Mouse (Mus musculus) embryo, embryonic 11.5 days (tissue): Measurements from ENCODE around the gene Lin9.

Experiments used
- DNase-seq: peaks from one replicate; pipeline ENCODE4 v3.0.0-alpha.2; 2012; ENCODE audit warnings: low read depth, low spot score

The Lin9 gene

DNA sequence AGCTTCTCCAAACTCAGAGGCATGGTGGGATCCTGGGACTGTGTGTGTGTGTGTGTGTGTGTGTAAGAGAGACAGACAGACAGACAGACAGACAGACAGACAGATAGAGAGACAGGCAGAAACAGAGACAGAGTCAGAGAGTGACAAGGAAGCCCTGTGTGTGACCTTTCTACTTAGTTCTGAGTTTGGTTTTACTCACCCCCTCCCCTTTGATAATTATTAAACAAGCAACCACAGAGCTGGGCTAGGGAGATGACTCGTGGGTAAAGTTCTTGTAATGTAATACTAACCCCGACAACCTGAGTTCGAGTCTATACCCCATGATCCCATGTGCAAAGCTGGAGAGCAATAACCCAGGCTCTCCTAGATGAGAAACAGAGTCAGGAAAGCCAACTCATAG lies 66.9 kb downstream of the Lin9 start:
- DNase-seq, result no peak

DNA sequence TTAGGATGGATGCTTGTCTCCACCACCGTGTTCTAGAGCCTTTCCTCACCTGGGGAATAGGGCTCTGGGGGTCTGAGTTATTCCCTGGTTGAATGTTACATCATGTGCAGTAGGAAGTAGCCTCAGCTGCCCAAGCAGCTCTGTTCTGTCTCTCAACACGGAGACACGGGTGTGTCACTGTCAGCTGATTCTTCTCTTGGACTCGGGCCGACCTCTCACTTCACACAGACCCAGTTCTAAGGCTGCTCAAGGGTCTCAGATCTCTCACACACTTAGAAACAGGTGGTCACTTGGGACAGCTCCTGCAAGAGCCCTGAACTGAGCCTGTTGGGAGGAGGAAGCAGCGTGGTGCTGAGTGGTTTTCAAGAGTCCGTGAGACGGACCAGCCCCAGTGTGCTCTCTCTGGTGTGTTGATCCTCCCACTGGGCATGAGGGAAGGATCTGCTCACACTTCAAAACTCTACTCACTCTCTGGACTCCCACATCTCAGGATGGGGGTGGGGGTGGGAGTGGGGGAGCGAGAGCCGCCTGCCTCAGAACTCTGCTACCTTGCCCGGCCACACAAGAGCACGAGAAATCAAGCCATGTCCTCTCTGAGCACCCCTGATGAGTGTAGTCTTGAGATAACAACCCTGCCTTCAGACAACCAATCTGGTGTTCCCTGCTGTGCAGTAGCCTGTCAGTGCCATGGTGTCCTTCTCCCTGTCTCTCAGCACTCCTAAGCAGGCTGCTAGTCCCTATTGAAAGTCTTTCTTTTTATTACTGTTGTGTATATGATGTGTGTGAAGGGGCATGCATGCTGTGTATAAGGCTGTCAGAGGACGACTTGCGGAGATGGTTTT lies 68.2 kb downstream of the Lin9 start:
- no peak for DNase-seq

DNA sequence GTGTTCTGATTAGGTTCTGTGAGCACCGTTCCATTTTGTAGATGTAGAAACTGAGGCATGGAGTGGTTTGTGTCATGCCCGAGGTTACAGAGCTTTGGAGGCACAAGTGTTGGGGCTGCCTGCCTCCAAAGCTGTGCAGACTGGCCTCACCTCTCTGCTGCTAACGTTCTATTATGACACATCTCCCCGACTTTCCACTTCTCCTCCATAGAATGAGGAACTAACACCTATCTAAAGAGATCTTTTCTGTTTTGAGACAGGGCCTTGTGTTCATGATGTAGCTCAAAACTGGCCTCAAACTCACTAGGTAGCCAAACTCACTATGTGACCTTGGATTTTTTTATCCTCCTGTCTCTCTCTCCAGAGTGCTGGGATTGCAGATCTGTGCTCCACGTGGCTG lies 77.8 kb downstream of the Lin9 start:
- DNase-seq, result no peak

DNA sequence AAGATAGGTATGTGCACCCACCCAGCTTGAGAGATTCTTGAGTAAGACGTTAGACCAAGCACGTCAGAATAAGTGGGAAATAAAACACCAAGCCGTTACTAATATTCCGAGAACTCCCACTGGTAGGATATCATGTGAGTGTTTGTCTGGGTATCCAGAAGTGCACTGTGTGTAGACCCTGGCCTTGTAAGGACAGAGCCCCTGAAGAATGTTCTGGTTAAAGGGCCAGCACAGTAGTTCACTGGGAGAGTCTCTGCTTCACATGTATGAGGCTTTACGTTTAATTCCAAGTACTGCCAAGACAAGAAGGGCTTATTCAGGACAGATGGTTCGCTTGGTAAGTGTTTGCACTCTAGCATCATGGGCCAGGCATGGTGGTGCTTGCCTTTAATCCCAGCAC lies 78.5 kb downstream of the Lin9 start:
- DNase-seq, result no peak

DNA sequence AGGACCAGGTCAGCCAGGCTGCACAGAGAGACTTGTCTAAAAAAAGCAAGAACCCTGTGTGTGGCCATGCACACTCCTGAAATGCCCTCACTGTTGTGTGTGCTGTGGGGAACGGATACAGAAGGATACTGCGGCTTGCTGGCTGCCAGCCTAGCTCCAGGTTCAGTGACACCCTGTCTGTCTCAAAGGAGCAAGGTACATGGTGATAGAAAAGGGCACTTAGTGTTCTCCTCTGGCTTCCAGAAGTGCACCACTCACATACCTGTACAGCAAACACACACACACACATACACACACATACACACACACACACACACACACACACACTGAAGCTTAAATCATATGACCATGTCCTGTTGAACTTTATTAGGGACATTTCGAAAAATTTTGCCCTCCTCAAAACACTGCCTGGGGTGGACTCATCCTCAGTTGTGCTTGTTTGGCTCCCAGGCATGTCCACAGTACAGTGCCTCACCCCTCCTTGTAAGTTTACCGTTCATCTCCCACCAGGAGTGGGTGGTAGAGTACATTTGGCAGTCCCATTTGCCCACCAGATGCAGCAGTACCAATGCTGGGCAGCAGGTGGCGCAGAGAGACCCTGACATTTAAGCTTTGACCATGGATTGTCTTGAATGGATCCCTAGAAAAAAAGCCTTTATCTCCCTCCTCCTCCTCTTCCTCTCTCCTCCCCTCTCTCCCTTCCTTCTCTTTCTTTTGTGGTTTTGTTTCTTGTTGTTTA lies 79.2 kb downstream of the Lin9 start:
- DNase-seq, result peak; percentile 66

DNA sequence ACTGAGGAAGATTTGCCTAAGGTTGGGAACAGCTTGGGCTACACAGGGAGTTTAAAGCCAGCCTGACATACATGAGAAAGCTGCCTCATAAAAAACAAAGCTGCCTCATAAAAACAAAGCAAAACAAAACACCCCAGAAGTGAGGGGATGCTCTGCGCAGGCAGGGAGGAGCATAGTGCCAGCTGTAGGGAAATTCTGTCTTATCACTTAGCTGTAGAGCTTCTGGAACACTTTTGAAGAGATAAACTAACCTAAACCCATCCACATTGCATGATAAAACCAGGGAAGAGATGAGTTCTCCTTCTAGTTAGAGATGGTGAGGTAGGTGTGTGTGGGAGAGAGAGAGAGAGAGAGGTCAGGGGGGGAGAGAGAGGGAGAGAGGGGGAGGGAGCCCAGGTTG lies 81.7 kb downstream of the Lin9 start:
- no peak for DNase-seq

DNA sequence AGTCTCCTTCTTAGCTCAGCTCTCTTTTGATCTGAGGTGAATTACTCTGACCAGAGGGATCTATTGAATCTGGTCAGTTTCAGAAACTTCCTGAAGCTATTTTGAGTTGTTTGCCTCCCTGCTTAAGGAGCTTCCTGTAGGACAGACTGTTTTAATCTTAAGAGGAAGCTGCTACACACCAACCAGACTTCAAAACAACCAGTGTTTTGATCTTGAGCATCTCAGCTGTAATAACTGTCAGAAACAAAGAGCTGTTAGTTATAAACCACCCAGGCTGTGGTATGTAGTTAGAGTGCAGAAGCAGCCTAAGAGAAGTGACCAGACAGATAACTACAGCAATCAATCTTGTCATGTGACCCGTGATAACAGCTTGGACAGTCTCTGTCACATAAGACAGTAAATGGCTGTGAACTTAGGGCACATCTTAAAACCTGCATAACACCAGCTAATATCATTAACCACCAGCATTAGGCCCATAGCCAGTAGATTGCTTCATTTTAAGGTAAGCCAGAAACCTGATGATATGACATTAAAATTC lies 82.8 kb downstream of the Lin9 start:
- DNase-seq, result no peak

DNA sequence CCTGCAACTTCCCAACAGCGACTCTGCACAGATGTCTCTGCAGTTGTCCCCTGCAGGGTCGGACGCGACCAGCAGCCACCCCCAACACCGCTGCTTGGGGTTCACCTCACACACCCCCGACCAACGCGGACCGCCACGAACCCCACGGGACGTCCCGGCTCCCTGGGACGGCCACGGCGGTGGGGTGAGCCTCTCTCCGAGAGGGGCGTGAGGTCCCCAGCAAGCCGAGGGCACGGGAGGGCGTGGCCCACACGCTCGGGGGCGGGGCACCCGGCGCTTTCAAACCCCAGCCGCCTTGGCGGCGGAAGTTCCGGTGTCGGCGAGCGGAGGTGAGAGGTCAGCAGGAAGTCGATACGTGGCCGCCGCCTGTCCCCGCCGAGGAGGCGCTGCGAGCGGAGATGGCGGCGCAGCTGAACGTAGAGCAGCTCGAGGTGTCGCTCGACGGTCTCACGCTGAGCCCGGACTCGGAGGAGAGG lies 84.8 kb downstream of the Lin9 start, which contains the start of gene Acbd3:
Acbd3 (plus strand) TSS at position 340 of the 476 bp plus-strand sequence.
- peak; percentile 93 for DNase-seq

DNA sequence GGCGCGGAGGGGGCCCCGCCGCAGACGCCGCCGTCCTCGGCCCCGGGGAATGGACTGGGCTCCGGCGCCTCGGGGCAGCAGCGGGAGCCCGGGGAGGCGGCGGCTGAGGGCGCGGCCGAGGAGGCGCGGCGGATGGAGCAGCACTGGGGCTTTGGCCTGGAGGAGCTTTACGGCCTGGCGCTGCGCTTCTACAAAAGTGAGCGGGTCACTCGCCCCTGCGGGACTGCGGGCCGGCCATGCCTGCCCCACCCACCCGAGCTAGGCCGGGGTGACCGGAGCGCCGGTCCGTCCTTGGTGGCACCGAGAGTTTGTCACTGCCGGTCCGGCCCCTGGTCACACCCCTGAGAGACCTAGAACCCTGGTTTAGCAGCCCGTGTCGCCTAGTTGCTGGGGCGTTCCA lies 85.2 kb downstream of the Lin9 start:
- no peak for DNase-seq

DNA sequence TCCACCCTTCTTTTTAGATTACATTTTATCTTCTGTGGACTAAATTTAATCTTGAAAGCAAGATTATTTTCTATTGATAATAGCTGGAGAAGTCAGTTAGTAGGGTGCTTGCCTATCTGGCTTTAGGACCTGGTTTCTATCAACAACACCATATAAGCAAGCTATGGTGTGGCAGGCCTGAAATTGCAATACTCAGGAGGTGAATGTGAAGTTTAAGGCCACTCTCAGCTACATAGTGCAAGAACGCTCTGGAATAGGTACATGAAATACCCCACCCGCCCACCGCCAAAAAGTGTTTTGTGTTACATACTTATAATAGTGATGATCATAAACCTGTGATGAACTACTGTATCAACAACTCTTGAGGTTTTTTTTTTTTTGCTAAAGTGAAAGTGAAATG lies 88.3 kb downstream of the Lin9 start:
- no peak for DNase-seq
